Mouse (Mus musculus) layer of hippocampus, adult 8-10 months (tissue): ENCODE results near the gene Gopc. TPM values are rescaled to one million over a fixed set of nuclear protein-coding genes. Genes with fewer than 3 reads are reported as not detected.

Experiments
- DNase-seq, 2 experiments: peaks; one replicate each; pipeline ENCODE4 v3.0.0; 2022; ENCODE audit warnings: low spot score in 2 of 2
- total RNA-seq, 4 experiments: library from RNA; stranded (reverse); gene quantifications; 2 replicates each; pipeline ENCODE4 v1.2.4; 2022

Gopc gene
- 10 to 100 TPM; 35.3 to 40.5 (median 39.4) TPM for total RNA-seq

GRCm38 (mm10) chr10:52381845-52382591 is at the start of gene Gopc:
Gopc (minus strand) TSS chr10:52382124.
- DNase-seq = peak; percentile 95 to 97

- DNase-seq = no peak
These were observed 49.0 kb upstream of the Gopc start for GRCm38 (mm10) chr10:52430953-52431352.

- DNase-seq = no peak
These were observed 45.9 kb upstream of the Gopc start for GRCm38 (mm10) chr10:52427634-52428415.

GRCm38 (mm10) chr10:52426314-52426980 is 44.5 kb upstream of the Gopc start:
- DNase-seq = no peak

GRCm38 (mm10) chr10:52423097-52423496 is 41.2 kb upstream of the Gopc start:
- no peak for DNase-seq

- DNase-seq = no peak
These were observed 39.8 kb upstream of the Gopc start for GRCm38 (mm10) chr10:52421716-52422115.

GRCm38 (mm10) chr10:52420526-52420925 is 38.6 kb upstream of the Gopc start:
- DNase-seq = no peak

- no peak for DNase-seq
These were observed 37.5 kb upstream of the Gopc start for GRCm38 (mm10) chr10:52419402-52419801.

- DNase-seq = no peak
These were observed 37.0 kb upstream of the Gopc start for GRCm38 (mm10) chr10:52418931-52419330.

GRCm38 (mm10) chr10:52417998-52418860 is 36.3 kb upstream of the Gopc start:
- peak in 1 of 2 experiments; percentile 25 for DNase-seq

GRCm38 (mm10) chr10:52417299-52417997 is 35.5 kb upstream of the Gopc start, which contains the start of gene Nus1:
Nus1 (plus strand) TSS chr10:52417547.
- DNase-seq = peak; percentile 95 to 96

GRCm38 (mm10) chr10:52416458-52416857 is 34.5 kb upstream of the Gopc start:
- no peak for DNase-seq

- DNase-seq = no peak
These were observed 33.1 kb upstream of the Gopc start for GRCm38 (mm10) chr10:52415020-52415419.

GRCm38 (mm10) chr10:52407526-52407925 is 25.6 kb upstream of the Gopc start:
- DNase-seq = no peak

GRCm38 (mm10) chr10:52405160-52405559 is 23.2 kb upstream of the Gopc start:
- DNase-seq = no peak

GRCm38 (mm10) chr10:52399722-52400121 is 17.8 kb upstream of the Gopc start:
- no peak for DNase-seq

GRCm38 (mm10) chr10:52398715-52399114 is 16.8 kb upstream of the Gopc start:
- no peak for DNase-seq

- no peak for DNase-seq
These were observed 14.7 kb upstream of the Gopc start for GRCm38 (mm10) chr10:52396647-52397046.

GRCm38 (mm10) chr10:52391208-52391607 is 9.3 kb upstream of the Gopc start:
- no peak for DNase-seq

GRCm38 (mm10) chr10:52389438-52389837 is 7.5 kb upstream of the Gopc start:
- DNase-seq = no peak
